Mouse (Mus musculus): ENCODE measurements at regions not wholly inside any gene's neighbourhood (a gene's known extent, or its start where the extent isn't known, plus 50 kb on each side); places are given as distances from the start of the nearest gene placed in this dataset.

GRCm38 (mm10) chr1:128731445-128731844 lies 139.4 kb upstream of the Cxcr4 start:
- no peak for DNase-seq (ENCODE audit: low spot score)

- DNase-seq (ENCODE audit: low spot score) = no peak
Observed at GRCm38 (mm10) chr1:128724433-128725091, 132.5 kb upstream of the Cxcr4 start.

- DNase-seq (ENCODE audit: low spot score) = no peak
Observed at GRCm38 (mm10) chr1:128723843-128724242, 131.8 kb upstream of the Cxcr4 start.

- DNase-seq (ENCODE audit: low spot score) = no peak
Observed at GRCm38 (mm10) chr1:128722061-128722471, 130.0 kb upstream of the Cxcr4 start.

- DNase-seq (ENCODE audit: low spot score) = no peak
Observed at GRCm38 (mm10) chr1:128714843-128715242, 122.8 kb upstream of the Cxcr4 start.

GRCm38 (mm10) chr1:128712876-128713275 lies 120.8 kb upstream of the Cxcr4 start:
- no peak for DNase-seq (ENCODE audit: low spot score)

- no peak for DNase-seq (ENCODE audit: low spot score)
Observed at GRCm38 (mm10) chr1:128711121-128711520, 119.0 kb upstream of the Cxcr4 start.

- DNase-seq (ENCODE audit: low spot score) = no peak
Observed at GRCm38 (mm10) chr1:128707747-128708146, 115.7 kb upstream of the Cxcr4 start.

GRCm38 (mm10) chr1:128706167-128706566 lies 114.1 kb upstream of the Cxcr4 start:
- DNase-seq (ENCODE audit: low spot score) = no peak

GRCm38 (mm10) chr1:128705071-128705503 lies 113.0 kb upstream of the Cxcr4 start:
- no peak for DNase-seq (ENCODE audit: low spot score)

- no peak for DNase-seq (ENCODE audit: low spot score)
Observed at GRCm38 (mm10) chr1:128701326-128701725, 109.2 kb upstream of the Cxcr4 start.

GRCm38 (mm10) chr1:128697962-128698361 lies 105.9 kb upstream of the Cxcr4 start:
- no peak for DNase-seq (ENCODE audit: low spot score)

- DNase-seq (ENCODE audit: low spot score) = no peak
Observed at GRCm38 (mm10) chr1:128695936-128696335, 103.8 kb upstream of the Cxcr4 start.

- no peak for DNase-seq (ENCODE audit: low spot score)
Observed at GRCm38 (mm10) chr1:128692799-128693198, 100.7 kb upstream of the Cxcr4 start.

GRCm38 (mm10) chr1:128692313-128692712 lies 100.2 kb upstream of the Cxcr4 start:
- no peak for DNase-seq (ENCODE audit: low spot score)

GRCm38 (mm10) chr1:128687236-128687927 lies 95.3 kb upstream of the Cxcr4 start:
- no peak for DNase-seq (ENCODE audit: low spot score)

- DNase-seq (ENCODE audit: low spot score) = no peak
Observed at GRCm38 (mm10) chr1:128685467-128686137, 93.5 kb upstream of the Cxcr4 start.

- no peak for DNase-seq (ENCODE audit: low spot score)
Observed at GRCm38 (mm10) chr1:128682942-128683341, 90.8 kb upstream of the Cxcr4 start.

- DNase-seq (ENCODE audit: low spot score) = no peak
Observed at GRCm38 (mm10) chr1:128681261-128681660, 89.2 kb upstream of the Cxcr4 start.

- no peak for DNase-seq (ENCODE audit: low spot score)
Observed at GRCm38 (mm10) chr1:128680538-128680937, 88.4 kb upstream of the Cxcr4 start.

- DNase-seq (ENCODE audit: low spot score) = no peak
Observed at GRCm38 (mm10) chr1:128680012-128680411, 87.9 kb upstream of the Cxcr4 start.

- no peak for DNase-seq (ENCODE audit: low spot score)
Observed at GRCm38 (mm10) chr1:128679005-128679980, 87.2 kb upstream of the Cxcr4 start.

All from urinary bladder, adult 2 months (tissue).